Mouse (Mus musculus) intestine, postnatal 0 days (tissue): ENCODE data around the gene Ccnk. TPM values are rescaled to one million over a fixed set of nuclear protein-coding genes. Genes with fewer than 3 reads are reported as not detected.

Experiments
- ATAC-seq: fragments of 200-750 bp; cut with Nextera tagmentation; 2 replicates; pipeline ENCODE4 v1.8.0; 2017; ENCODE audit warnings: mild to moderate bottlenecking, moderate TSS enrichment, moderate library complexity
- H3K27ac ChIP-seq: fragments of 300-500 bp; sonication (generic); 2 replicates; pipeline ENCODE4 v1.5.1; 2014; ENCODE audit warnings: mild to moderate bottlenecking, low read depth, low read length, moderate library complexity
- H3K27me3 ChIP-seq: fragments of 300-500 bp; sonication (generic); replicated peaks from 2 replicates; pipeline ENCODE4 v1.6.1; 2014; ENCODE audit warnings: low read length, mixed read lengths; ENCODE audit not compliant: control insufficient read depth, insufficient read depth
- H3K36me3 ChIP-seq: fragments of 300-500 bp; sonication (generic); 2 replicates; pipeline ENCODE4 v1.6.1; 2014; ENCODE audit warnings: mild to moderate bottlenecking, moderate library complexity; ENCODE audit not compliant: control insufficient read depth, insufficient read depth
- H3K4me1 ChIP-seq: fragments of 300-500 bp; sonication (generic); replicated peaks from 2 replicates; pipeline ENCODE4 v1.6.1; 2014; ENCODE audit warnings: antibody characterized with exemption, low read length, mixed read lengths; ENCODE audit not compliant: control insufficient read depth, insufficient read depth
- H3K4me2 ChIP-seq: fragments of 300-500 bp; sonication (generic); replicated peaks from 2 replicates; pipeline ENCODE4 v1.6.1; 2014; ENCODE audit warnings: low read depth, mild to moderate bottlenecking, moderate library complexity
- H3K4me3 ChIP-seq: fragments of 300-500 bp; sonication (generic); 2 replicates; pipeline ENCODE4 v1.5.1; 2014; ENCODE audit warnings: low read depth, low read length
- H3K9ac ChIP-seq: fragments of 300-500 bp; sonication (generic); 2 replicates; pipeline ENCODE4 v1.6.1; 2014; ENCODE audit warnings: mild to moderate bottlenecking, low read depth, low read length
- H3K9me3 ChIP-seq: fragments of 300-500 bp; sonication (generic); 2 replicates; pipeline ENCODE4 v1.6.1; 2016; ENCODE audit warnings: mixed run types; ENCODE audit not compliant: control insufficient read depth
- CTCF ChIP-seq: sonication (generic); IDR thresholded peaks from 2 replicates; pipeline ENCODE4 v1.5.1; 2016; ENCODE audit warnings: low read depth, mild to moderate bottlenecking, control low read depth, antibody characterized with exemption, moderate library complexity
- whole genome bisulfite sequencing: fragments of 180-500 bp; shearing (Covaris S2); extraction: QIAGEN DNeasy Blood & Tissue Kit; methylation state at CpG from one replicate; pipeline ENCODE4 v1.1.7; 2014; 5-methylcytosine and 5-hydroxymethylcytosine counted together
- polyA plus RNA-seq: library from polyadenylated mRNA; unstranded; fragments of >200 nt; fragmentation: Nextera tagmentation; extraction: Ambion mirVana; gene quantifications from 2 replicates; pipeline ENCODE4 v1.2.1, GENCODE M21; 2015

Gene Ccnk
- polyA plus RNA-seq, 1 experiment from 2014 or later, result 3.0 TPM

- WGBS, result 76% methylated on average over 7 of the region's 7 CpGs
- ATAC-seq, result no peak
- H3K4me2 ChIP-seq, result no peak overlapping the region
- H3K4me1 ChIP-seq, result no peaks in the 10 kb centered on the region
- no peak overlapping the region for H3K9ac ChIP-seq
- H3K4me3 ChIP-seq, result no peak overlapping the region
- H3K27me3 ChIP-seq, result no peaks in the 10 kb centered on the region
- no peak overlapping the region for H3K27ac ChIP-seq
- H3K9me3 ChIP-seq, result no peaks in the 10 kb centered on the region
- no peak for TF ChIP-seq CTCF
- H3K36me3 ChIP-seq, result no peaks in the 10 kb centered on the region; the same call in 1 of the 2 replicates
These were observed 46.4 kb downstream of the Ccnk start for GRCm38 (mm10) chr12:108225781-108226180.

- ATAC-seq, result no peak
- TF ChIP-seq CTCF, result no peak
- Histone ChIP-seq H3K4me1 (0 out of 2 replicates have a peak, but pooled peaks cover 3% of the 10 kb centered on the region), H3K9me3 (no peaks in the 10 kb centered on the region), H3K27me3 (no peaks in the 10 kb centered on the region), H3K36me3 (no peaks in the 10 kb centered on the region; the same call in 1 of the 2 replicates), H3K4me3 (no peak overlapping the region), H3K9ac (no peak overlapping the region), H3K4me2 (no peak overlapping the region), H3K27ac (no peak overlapping the region)
- WGBS, result 86% methylated on average over 13 of the region's 13 CpGs
These were observed 46.8 kb downstream of the Ccnk start for GRCm38 (mm10) chr12:108226216-108226615.

GRCm38 (mm10) chr12:108226941-108227340 is 47.6 kb downstream of the Ccnk start:
- WGBS, result 81% methylated on average over 12 of the region's 12 CpGs
- no peak overlapping the region; the same call in 1 of the 2 replicates for H3K27ac ChIP-seq
- TF ChIP-seq CTCF, result no peak
- H3K9me3 ChIP-seq, result no peaks in the 10 kb centered on the region
- no peaks in the 10 kb centered on the region for H3K27me3 ChIP-seq
- no peak for ATAC-seq
- H3K4me3 ChIP-seq, result no peak overlapping the region
- 0 out of 2 replicates have a peak, but pooled peaks cover 5% of the 10 kb centered on the region for H3K4me1 ChIP-seq
- H3K36me3 ChIP-seq, result no peaks in the 10 kb centered on the region; the same call in 1 of the 2 replicates
- no peak overlapping the region for H3K9ac ChIP-seq
- H3K4me2 ChIP-seq, result no peak overlapping the region

GRCm38 (mm10) chr12:108227527-108227926 is 48.1 kb downstream of the Ccnk start:
- ATAC-seq, result no peak

GRCm38 (mm10) chr12:108230077-108230476 is 50.7 kb downstream of the Ccnk start:
- H3K9me3 ChIP-seq, result no peaks in the 10 kb centered on the region
- no peak overlapping the region for H3K4me3 ChIP-seq
- 76% methylated on average over 12 of the region's 12 CpGs for WGBS
- ATAC-seq, result no peak
- 0 out of 2 replicates have a peak, but pooled peaks cover 11% of the 10 kb centered on the region for H3K4me1 ChIP-seq
- no peak overlapping the region for H3K9ac ChIP-seq
- H3K27me3 ChIP-seq, result no peaks in the 10 kb centered on the region
- H3K36me3 ChIP-seq, result no peaks in the 10 kb centered on the region; the same call in 1 of the 2 replicates
- no peak overlapping the region for H3K4me2 ChIP-seq
- TF ChIP-seq CTCF, result no peak
- no peak overlapping the region for H3K27ac ChIP-seq

More at GRCm38 (mm10) chr12:108227527-108227926, 48.1 kb downstream of the Ccnk start:
- H3K27ac ChIP-seq, result no peak overlapping the region
- no peak overlapping the region for H3K4me2 ChIP-seq
- H3K4me3 ChIP-seq, result no peak overlapping the region
- H3K9ac ChIP-seq, result no peak overlapping the region
- H3K36me3 ChIP-seq, result no peaks in the 10 kb centered on the region; the same call in 1 of the 2 replicates
- no peak for TF ChIP-seq CTCF
- no peaks in the 10 kb centered on the region for H3K9me3 ChIP-seq
- 0 out of 2 replicates have a peak, but pooled peaks cover 5% of the 10 kb centered on the region for H3K4me1 ChIP-seq
- WGBS, result 82% methylated on average over 16 of the region's 16 CpGs
- no peaks in the 10 kb centered on the region for H3K27me3 ChIP-seq

GRCm38 (mm10) chr12:108230821-108231794 is 51.7 kb downstream of the Ccnk start:
- peak; percentile 78 for TF ChIP-seq CTCF
- Histone ChIP-seq H3K9me3 (no peaks in the 10 kb centered on the region), H3K9ac (no peak overlapping the region; the same call in 1 of the 2 replicates), H3K4me1 (0 out of 2 replicates have a peak, but pooled peaks cover 15% of the 10 kb centered on the region), H3K4me2 (no peak overlapping the region; the same call in 1 of the 2 replicates), H3K36me3 (no peaks in the 10 kb centered on the region), H3K27me3 (no peaks in the 10 kb centered on the region), H3K4me3 (no peak overlapping the region), H3K27ac (no peak overlapping the region)
- no peak for ATAC-seq
- whole genome bisulfite sequencing, result 55% methylated on average over 16 of the region's 18 CpGs
